Mouse (Mus musculus) embryo, embryonic 11.5 days (tissue): ENCODE results near the gene Ppp2r2c.

Experiments
- DNase-seq: peaks from one replicate; pipeline ENCODE4 v3.0.0-alpha.2; 2012; ENCODE audit warnings: low read depth, low spot score

Ppp2r2c gene

DNA sequence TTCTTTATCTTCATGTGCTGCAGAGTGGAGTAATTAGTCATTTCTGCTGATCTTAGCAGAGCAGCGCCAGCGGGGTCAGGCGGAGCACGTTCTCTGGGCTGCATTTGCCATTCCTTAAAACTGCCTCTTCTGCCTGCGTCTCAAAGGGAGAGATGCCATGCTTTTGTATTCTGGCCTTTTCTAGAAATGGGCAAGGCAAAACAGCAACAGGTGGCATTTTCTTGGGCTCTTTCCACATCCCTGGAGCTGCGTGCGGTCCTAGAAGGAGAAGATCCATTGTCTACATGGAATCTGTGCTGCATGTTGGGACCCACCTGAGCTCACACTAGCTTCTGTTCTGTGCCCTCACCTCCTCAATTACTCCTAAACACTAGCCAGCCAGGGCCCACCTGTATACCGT lies 29.7 kb downstream of the Ppp2r2c start:
- no peak for DNase-seq

GRCm38 (mm10) chr5:36898415-36899109 lies 30.2 kb downstream of the Ppp2r2c start:
- DNase-seq = no peak

DNA sequence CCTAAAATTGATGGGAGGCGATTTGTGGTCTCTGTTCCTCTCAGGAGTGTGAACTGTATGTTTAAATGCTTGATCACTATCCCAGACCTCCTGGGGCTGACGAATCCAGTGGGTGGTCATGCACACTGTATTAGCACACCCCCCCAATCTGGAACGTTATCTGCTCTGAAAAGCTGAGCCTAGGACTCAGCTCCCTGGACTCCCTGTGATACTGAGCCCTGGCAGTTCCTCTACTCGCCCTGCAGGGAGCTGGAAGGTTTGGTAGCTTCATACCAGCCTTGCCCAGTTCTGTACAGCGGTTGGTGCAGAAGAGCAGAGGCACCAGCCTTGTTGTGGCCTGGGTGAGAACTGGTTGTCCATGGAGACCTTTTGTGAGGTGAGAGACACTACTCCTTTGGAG lies 31.1 kb downstream of the Ppp2r2c start:
- no peak for DNase-seq

- no peak for DNase-seq
Measured at GRCm38 (mm10) chr5:36900189-36900619, 31.9 kb downstream of the Ppp2r2c start.

GRCm38 (mm10) chr5:36902807-36903206 lies 34.5 kb downstream of the Ppp2r2c start:
- no peak for DNase-seq

- no peak for DNase-seq
Measured at GRCm38 (mm10) chr5:36904131-36904530, 35.8 kb downstream of the Ppp2r2c start.

GRCm38 (mm10) chr5:36904703-36905102 lies 36.4 kb downstream of the Ppp2r2c start:
- DNase-seq = no peak

DNA sequence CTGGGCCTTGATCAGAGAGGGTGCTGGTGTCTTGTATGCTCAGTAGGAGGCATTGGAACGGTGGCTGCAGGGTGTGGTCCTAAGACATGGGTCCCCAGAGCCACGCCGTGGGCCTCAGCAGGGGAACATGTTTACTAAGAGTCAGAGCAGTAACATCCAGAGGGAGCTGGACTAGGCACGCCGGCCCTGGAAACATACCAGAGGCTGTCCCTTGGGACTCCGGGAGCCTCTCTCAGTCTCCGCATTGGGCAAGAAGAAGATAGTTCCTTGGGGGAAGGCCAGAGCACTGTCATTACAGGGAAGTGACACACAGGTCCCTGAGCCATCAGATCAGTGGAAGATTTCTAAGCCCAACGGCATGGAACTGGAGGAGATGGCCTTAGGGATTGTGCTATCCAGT lies 36.9 kb downstream of the Ppp2r2c start:
- no peak for DNase-seq

- DNase-seq = no peak
Measured at GRCm38 (mm10) chr5:36907695-36908094, 39.4 kb downstream of the Ppp2r2c start.

DNA sequence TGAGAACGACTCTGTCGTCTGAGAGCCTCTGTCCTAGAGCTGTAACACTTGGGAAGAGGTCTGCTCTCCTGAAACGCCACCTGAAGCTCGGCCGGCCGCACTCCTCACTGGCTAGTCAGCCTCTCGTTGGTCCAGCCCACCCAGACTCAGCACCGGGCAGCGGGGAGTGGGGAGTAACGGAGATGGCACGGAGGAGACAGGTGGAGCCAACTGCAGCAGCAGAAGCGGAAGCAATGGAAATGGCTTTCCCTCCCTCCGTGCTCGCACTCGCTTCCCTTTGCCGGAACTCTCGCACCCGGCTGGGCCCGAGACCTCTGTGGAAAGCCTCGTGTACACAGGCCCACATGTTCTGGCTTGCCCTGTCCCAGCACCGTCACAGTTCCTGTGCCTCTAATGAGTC lies 41.2 kb downstream of the Ppp2r2c start:
- DNase-seq = no peak

GRCm38 (mm10) chr5:36910980-36911379 lies 42.7 kb downstream of the Ppp2r2c start:
- no peak for DNase-seq

- DNase-seq = no peak
Measured at GRCm38 (mm10) chr5:36911759-36912352, 43.5 kb downstream of the Ppp2r2c start.

- no peak for DNase-seq
Measured at GRCm38 (mm10) chr5:36912602-36913310, 44.4 kb downstream of the Ppp2r2c start.

- DNase-seq = no peak
Measured at GRCm38 (mm10) chr5:36915256-36915655, 46.9 kb downstream of the Ppp2r2c start.

GRCm38 (mm10) chr5:36916581-36916980 lies 48.3 kb downstream of the Ppp2r2c start:
- DNase-seq = no peak

- DNase-seq = no peak
Measured at GRCm38 (mm10) chr5:36917245-36917644, 48.9 kb downstream of the Ppp2r2c start.

DNA sequence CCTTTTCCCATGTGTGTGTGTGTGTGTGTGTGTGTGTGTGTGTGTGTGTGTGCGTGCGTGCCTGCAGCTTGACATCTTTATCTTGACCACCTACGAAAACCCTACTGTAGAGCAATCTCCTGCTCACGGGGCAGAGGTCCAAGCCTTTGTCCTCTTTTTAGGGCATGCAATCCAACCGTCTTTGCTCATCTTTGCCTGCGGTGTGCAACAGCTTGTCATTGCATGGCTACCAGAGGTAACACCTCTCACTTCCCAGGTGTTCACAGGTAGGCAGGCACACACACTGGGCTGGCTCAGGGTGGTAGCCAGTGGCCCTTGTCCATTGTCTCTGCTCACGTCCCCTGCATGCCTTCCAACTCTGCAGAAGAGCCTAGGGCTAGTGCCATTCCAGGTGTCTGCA lies 49.7 kb downstream of the Ppp2r2c start:
- no peak for DNase-seq

GRCm38 (mm10) chr5:36920072-36920471 lies 51.8 kb downstream of the Ppp2r2c start:
- DNase-seq = no peak

GRCm38 (mm10) chr5:36921871-36922270 lies 53.6 kb downstream of the Ppp2r2c start:
- no peak for DNase-seq

DNA sequence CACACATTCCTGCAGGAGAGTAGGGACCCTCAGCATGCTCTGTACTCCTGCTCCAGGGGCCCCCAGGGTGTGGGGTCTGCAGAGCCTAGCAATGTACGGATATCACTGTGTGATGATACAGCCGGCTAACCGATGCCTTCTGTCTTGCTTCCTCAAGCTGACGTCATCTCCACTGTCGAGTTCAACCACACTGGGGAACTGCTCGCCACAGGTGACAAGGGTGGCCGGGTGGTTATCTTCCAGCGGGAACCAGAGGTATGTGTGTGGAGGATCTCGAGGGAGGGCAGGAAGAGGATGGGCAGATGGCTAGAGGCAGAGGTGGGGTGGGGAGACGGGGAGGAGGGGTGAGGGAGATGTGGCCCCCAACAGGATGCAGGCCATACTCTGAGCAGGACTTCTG lies 54.5 kb downstream of the Ppp2r2c start:
- no peak for DNase-seq

DNA sequence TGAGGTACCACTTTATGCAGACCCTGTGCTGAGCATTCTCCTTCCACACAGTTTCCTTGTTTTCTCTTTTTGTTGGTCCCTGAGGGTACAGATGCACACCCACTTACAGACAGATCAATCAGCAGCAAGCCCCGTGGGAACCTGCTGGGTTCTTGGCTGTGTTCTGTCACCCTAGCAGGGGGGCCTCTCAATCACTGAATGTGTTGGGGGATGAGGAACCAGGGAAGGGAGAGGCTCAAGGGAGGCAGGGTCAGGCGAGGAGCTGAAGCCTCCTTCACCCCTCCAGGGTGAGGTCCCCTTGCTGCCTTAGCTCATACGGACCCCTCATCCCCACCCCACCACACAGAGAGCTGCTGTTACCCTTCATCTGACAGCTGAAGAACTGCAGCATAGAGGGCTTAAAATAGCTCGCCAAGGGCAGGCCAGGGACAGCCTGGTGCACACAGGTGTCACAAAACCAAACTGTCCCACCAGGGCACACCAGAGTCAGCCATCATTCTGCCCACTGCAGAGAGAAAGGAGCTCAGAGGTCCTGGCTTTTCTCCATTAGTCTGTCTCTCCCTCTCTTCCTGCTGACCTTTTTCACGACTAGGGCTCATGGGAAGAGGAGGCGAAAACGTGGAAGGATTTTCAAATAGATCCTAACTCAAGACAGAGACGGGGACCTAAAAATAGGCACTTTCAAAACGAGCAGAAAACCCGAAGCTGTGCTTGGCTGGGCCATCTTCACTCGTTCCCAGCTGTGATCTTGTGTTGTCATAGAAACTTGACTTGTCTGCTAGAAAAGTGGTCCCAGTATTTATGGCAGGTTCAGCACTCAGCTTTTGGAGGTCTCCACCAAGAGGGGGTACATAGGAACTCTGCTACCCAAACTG lies 55.8 kb downstream of the Ppp2r2c start:
- no peak for DNase-seq

GRCm38 (mm10) chr5:36928701-36929100 lies 60.4 kb downstream of the Ppp2r2c start:
- no peak for DNase-seq
